Mouse (Mus musculus) right cerebral cortex, adult 2 months (tissue): ENCODE measurements around the gene Cfap45.

Experiments
- DNase-seq, 2 experiments: peaks; one replicate each; pipeline ENCODE4 v3.0.0; 2021 to 2022; ENCODE audit warnings: low spot score in 2 of 2

Cfap45 gene

GRCm38 (mm10) chr1:172518013-172518412 is 2.6 kb upstream of the Cfap45 start:
- no peak for DNase-seq

- DNase-seq = no peak
Measured at GRCm38 (mm10) chr1:172519644-172520043, 957 bp upstream of the Cfap45 start.

- no peak for DNase-seq
Measured at GRCm38 (mm10) chr1:172522524-172522923, 1.9 kb downstream of the Cfap45 start.

GRCm38 (mm10) chr1:172523699-172524101 is 3.1 kb downstream of the Cfap45 start:
- no peak for DNase-seq

- DNase-seq = no peak
Measured at GRCm38 (mm10) chr1:172525027-172525764, 4.6 kb downstream of the Cfap45 start.

- DNase-seq = no peak
Measured at GRCm38 (mm10) chr1:172525971-172526370, 5.4 kb downstream of the Cfap45 start.

GRCm38 (mm10) chr1:172526380-172527081 is 5.9 kb downstream of the Cfap45 start:
- DNase-seq = no peak

- no peak for DNase-seq
Measured at GRCm38 (mm10) chr1:172527431-172527830, 6.8 kb downstream of the Cfap45 start.

- DNase-seq = peak; percentile 88 to 91
Measured at GRCm38 (mm10) chr1:172528701-172529100, 8.1 kb downstream of the Cfap45 start.

- no peak for DNase-seq
Measured at GRCm38 (mm10) chr1:172530544-172531220, 10.1 kb downstream of the Cfap45 start.

GRCm38 (mm10) chr1:172532551-172532950 is 11.9 kb downstream of the Cfap45 start:
- DNase-seq = no peak

GRCm38 (mm10) chr1:172535116-172535515 is 14.5 kb downstream of the Cfap45 start:
- DNase-seq = no peak

- DNase-seq = no peak
Measured at GRCm38 (mm10) chr1:172539827-172540226, 19.2 kb downstream of the Cfap45 start.

GRCm38 (mm10) chr1:172540283-172540820 is 19.8 kb downstream of the Cfap45 start:
- DNase-seq = no peak

- DNase-seq = no peak
Measured at GRCm38 (mm10) chr1:172546062-172546461, 25.5 kb downstream of the Cfap45 start.

GRCm38 (mm10) chr1:172548501-172548900 is 27.9 kb downstream of the Cfap45 start:
- no peak for DNase-seq

GRCm38 (mm10) chr1:172549314-172549713 is 28.7 kb downstream of the Cfap45 start:
- DNase-seq = no peak

- DNase-seq = no peak
Measured at GRCm38 (mm10) chr1:172549717-172550116, 29.1 kb downstream of the Cfap45 start.

- peak; percentile 56 to 57 for DNase-seq
Measured at GRCm38 (mm10) chr1:172550551-172550951, 29.9 kb downstream of the Cfap45 start.

- no peak for DNase-seq
Measured at GRCm38 (mm10) chr1:172551009-172551408, 30.4 kb downstream of the Cfap45 start.

GRCm38 (mm10) chr1:172552623-172553022 is 32.0 kb downstream of the Cfap45 start:
- no peak for DNase-seq

- DNase-seq = no peak
Measured at GRCm38 (mm10) chr1:172555638-172556037, 35.0 kb downstream of the Cfap45 start, which contains the start of gene Vsig8. Vsig8 (plus strand) TSS chr1:172555938.
